Mouse (Mus musculus): Measurements from ENCODE around the gene Agpat2. TPM values are rescaled to one million over a fixed set of nuclear protein-coding genes. Genes with fewer than 3 reads are reported as not detected.
A peak's percentile ranks its signal among the peaks of the same experiment; 100 is the strongest.

Gene Agpat2
- polyA plus RNA-seq, 1 experiment from 2014 or later = 57.1 TPM

GRCm38 (mm10) chr2:26543768-26544167, 60.4 kb downstream of the Agpat2 start:
- WGBS = 62% methylated on average over 8 of the region's 8 CpGs
- Histone ChIP-seq H3K4me2 (ENCODE audit: low read length) (no peak overlapping the region), H3K9me3 (replicated peaks; ENCODE audit: low read length) (no peaks in the 10 kb centered on the region), H3K4me3 (replicated peaks; ENCODE audit: low read depth, low read length) (no peak overlapping the region), H3K36me3 (ENCODE audit: insufficient read depth, low read length) (no peaks in the 10 kb centered on the region), H3K4me1 (replicated peaks; ENCODE audit: insufficient read depth, low read length) (peaks cover 30% of the 10 kb centered on the region), H3K27me3 (ENCODE audit: insufficient read depth, low read length) (no peaks in the 10 kb centered on the region), H3K27ac (peak overlapping the region; percentile 47; the same call in 1 of the 2 replicates), H3K9ac (ENCODE audit: low read depth, low read length) (no peak overlapping the region)
- no peak for DNase-seq (ENCODE audit: low spot score)
- no peak for TF ChIP-seq CTCF (IDR thresholded peaks at IDR 0.05; ENCODE audit: low read depth)
- ATAC-seq (replicated peaks; ENCODE audit: low FRiP score, low read depth) = no peak

- no peak for TF ChIP-seq CTCF (IDR thresholded peaks at IDR 0.05; ENCODE audit: low read depth)
- H3K27ac ChIP-seq = peak overlapping the region; percentile 25; the same call in 1 of the 2 replicates
- DNase-seq (ENCODE audit: low spot score) = peak; percentile 21
These were observed 61.1 kb downstream of the Agpat2 start for GRCm38 (mm10) chr2:26543155-26543554.

More at GRCm38 (mm10) chr2:26543155-26543554, 61.1 kb downstream of the Agpat2 start:
- Histone ChIP-seq H3K9ac (ENCODE audit: low read depth, low read length) (no peak overlapping the region), H3K36me3 (ENCODE audit: insufficient read depth, low read length) (no peaks in the 10 kb centered on the region), H3K4me2 (ENCODE audit: low read length) (no peak overlapping the region), H3K4me1 (replicated peaks; ENCODE audit: insufficient read depth, low read length) (peaks cover 30% of the 10 kb centered on the region), H3K27me3 (ENCODE audit: insufficient read depth, low read length) (no peaks in the 10 kb centered on the region), H3K9me3 (replicated peaks; ENCODE audit: low read length) (no peaks in the 10 kb centered on the region), H3K4me3 (replicated peaks; ENCODE audit: low read depth, low read length) (no peak overlapping the region)
- no peak for ATAC-seq (replicated peaks; ENCODE audit: low FRiP score, low read depth)
- 57% methylated on average over 4 of the region's 4 CpGs for WGBS

MicroRNA genes within 50 kb of the gene (microRNA counts, 519-probe panel; counts per million panel counts)
- microRNA mmu-miR-126-3p (8,545 counts per million, percentile 100 among the panel's probes with 10 or more counts), microRNA mmu-miR-126-5p (6,170 counts per million, percentile 91 among the panel's probes with 10 or more counts)

Small RNA genes within 50 kb of the gene (microRNA-seq; reads per million reads assigned to microRNA genes)
- gene Mir126a (1.0 reads per million), gene Mir126b (not detected)

Other genes starting within 250 kb of the Agpat2 start
- gene Card9, start 243.5 kb downstream of the Agpat2 start, polyA plus RNA-seq (2015; fragmentation: Nextera tagmentation; extraction: Ambion mirVana) = 1.1 TPM in 2 replicates
- 12.9 and 14.6 TPM in 2 replicates for gene Snapc4, start 223.8 kb downstream of the Agpat2 start, polyA plus RNA-seq (2015; fragmentation: Nextera tagmentation; extraction: Ambion mirVana)
- gene Entr1, start 215.1 kb downstream of the Agpat2 start, polyA plus RNA-seq (2015; fragmentation: Nextera tagmentation; extraction: Ambion mirVana) = 88.0 and 94.9 TPM in 2 replicates
- 74.3 and 80.9 TPM in 2 replicates for gene Pmpca, start 215.1 kb downstream of the Agpat2 start, polyA plus RNA-seq (2015; fragmentation: Nextera tagmentation; extraction: Ambion mirVana)
- gene Inpp5e, start 195.2 kb downstream of the Agpat2 start, polyA plus RNA-seq (2015; fragmentation: Nextera tagmentation; extraction: Ambion mirVana) = 18.6 and 18.9 TPM in 2 replicates
- 16.4 and 16.6 TPM in 2 replicates for gene Sec16a, start 159.2 kb downstream of the Agpat2 start, polyA plus RNA-seq (2015; fragmentation: Nextera tagmentation; extraction: Ambion mirVana)
- 12.1 and 12.9 TPM in 2 replicates for gene Notch1, start 87.8 kb downstream of the Agpat2 start, polyA plus RNA-seq (2015; fragmentation: Nextera tagmentation; extraction: Ambion mirVana)
- 199 and 211 TPM in 2 replicates for gene Egfl7, start 24.4 kb downstream of the Agpat2 start, polyA plus RNA-seq (2015; fragmentation: Nextera tagmentation; extraction: Ambion mirVana)
- not detected in 2 replicates for gene Gm20532, start 17.8 kb downstream of the Agpat2 start, polyA plus RNA-seq (2015; fragmentation: Nextera tagmentation; extraction: Ambion mirVana)
- gene Fam69b, start 24.0 kb upstream of the Agpat2 start, polyA plus RNA-seq (2015; fragmentation: Nextera tagmentation; extraction: Ambion mirVana) = 27.3 and 29.5 TPM in 2 replicates
- gene Lcn4, start 66.9 kb upstream of the Agpat2 start, polyA plus RNA-seq (2015; fragmentation: Nextera tagmentation; extraction: Ambion mirVana) = not detected in 2 replicates

Data from kidney, postnatal 0 days (tissue).